Mouse (Mus musculus) kidney, postnatal 0 days (tissue): ENCODE data around the gene Kctd8. TPM values are rescaled to one million over a fixed set of nuclear protein-coding genes. Genes with fewer than 3 reads are reported as not detected.

Source experiments
- ATAC-seq: fragments of 200-750 bp; cut with Nextera tagmentation; replicated peaks from 2 replicates; pipeline ENCODE4 v1.8.0; 2017; ENCODE audit warnings: low read depth, moderate number of reproducible peaks, moderate TSS enrichment, moderate library complexity; ENCODE audit not compliant: low FRiP score
- DNase-seq: peaks from one replicate; pipeline ENCODE4 v3.0.0-alpha.2; 2016; ENCODE audit warnings: low spot score
- H3K27ac ChIP-seq: fragments of 300-500 bp; sonication (generic); 2 replicates; pipeline ENCODE4 v1.5.1; 2014; ENCODE audit warnings: mild to moderate bottlenecking
- H3K27me3 ChIP-seq: fragments of 300-500 bp; sonication (generic); 2 replicates; pipeline ENCODE4 v1.6.1; 2014; ENCODE audit warnings: low read length, mixed read lengths; ENCODE audit not compliant: insufficient read depth
- H3K36me3 ChIP-seq: fragments of 300-500 bp; sonication (generic); 2 replicates; pipeline ENCODE4 v1.6.1; 2014; ENCODE audit warnings: low read length, mixed read lengths; ENCODE audit not compliant: insufficient read depth
- H3K4me1 ChIP-seq: fragments of 300-500 bp; sonication (generic); replicated peaks from 2 replicates; pipeline ENCODE4 v1.6.1; 2014; ENCODE audit warnings: antibody characterized with exemption, low read length, mixed read lengths; ENCODE audit not compliant: insufficient read depth
- H3K4me2 ChIP-seq: fragments of 300-500 bp; sonication (generic); 2 replicates; pipeline ENCODE4 v1.6.1; 2014; ENCODE audit warnings: mild to moderate bottlenecking, low read length, moderate library complexity, mixed read lengths
- H3K4me3 ChIP-seq: fragments of 300-500 bp; sonication (generic); replicated peaks from 2 replicates; pipeline ENCODE4 v1.5.1; 2014; ENCODE audit warnings: low read depth, low read length
- H3K9ac ChIP-seq: fragments of 300-500 bp; sonication (generic); 2 replicates; pipeline ENCODE4 v1.6.1; 2014; ENCODE audit warnings: low read depth, low read length
- H3K9me3 ChIP-seq: fragments of 300-500 bp; sonication (generic); replicated peaks from 2 replicates; pipeline ENCODE4 v1.6.1; 2016; ENCODE audit warnings: low read length, inconsistent platforms, mixed read lengths
- CTCF ChIP-seq: IDR thresholded peaks from 2 replicates; pipeline ENCODE4 v1.5.1; 2016; ENCODE audit warnings: antibody characterized with exemption, low read depth, mild to moderate bottlenecking, moderate library complexity
- WGBS: fragments of 180-500 bp; shearing (Covaris S2); extraction: QIAGEN DNeasy Blood & Tissue Kit; methylation state at CpG from one replicate; pipeline ENCODE4 v1.1.7; 2014; 5-methylcytosine and 5-hydroxymethylcytosine counted together
- microRNA-seq: library from miRNA; unstranded; fragments of <30 nt; microRNA quantifications from one replicate; pipeline ENCODE4, GENCODE M21; 2016
- polyA plus RNA-seq: library from polyadenylated mRNA; unstranded; fragments of >200 nt; fragmentation: Nextera tagmentation; extraction: Ambion mirVana; gene quantifications from 2 replicates; pipeline ENCODE4 v1.2.1, GENCODE M21; 2015

The Kctd8 gene
- polyA plus RNA-seq, 1 experiment from 2014 or later: 0.47 TPM

GRCm38 (mm10) chr5:69207713-69208112 is 133.8 kb downstream of the Kctd8 start:
- Histone ChIP-seq H3K9ac (no peak overlapping the region), H3K4me3 (no peak overlapping the region), H3K27me3 (no peaks in the 10 kb centered on the region), H3K27ac (no peak overlapping the region), H3K4me2 (no peak overlapping the region), H3K4me1 (no peaks in the 10 kb centered on the region), H3K36me3 (no peaks in the 10 kb centered on the region), H3K9me3 (no peaks in the 10 kb centered on the region)
- ATAC-seq: no peak
- TF ChIP-seq CTCF: no peak
- DNase-seq: no peak
- 62% methylated on average over 2 of the region's 2 CpGs for WGBS

DNA sequence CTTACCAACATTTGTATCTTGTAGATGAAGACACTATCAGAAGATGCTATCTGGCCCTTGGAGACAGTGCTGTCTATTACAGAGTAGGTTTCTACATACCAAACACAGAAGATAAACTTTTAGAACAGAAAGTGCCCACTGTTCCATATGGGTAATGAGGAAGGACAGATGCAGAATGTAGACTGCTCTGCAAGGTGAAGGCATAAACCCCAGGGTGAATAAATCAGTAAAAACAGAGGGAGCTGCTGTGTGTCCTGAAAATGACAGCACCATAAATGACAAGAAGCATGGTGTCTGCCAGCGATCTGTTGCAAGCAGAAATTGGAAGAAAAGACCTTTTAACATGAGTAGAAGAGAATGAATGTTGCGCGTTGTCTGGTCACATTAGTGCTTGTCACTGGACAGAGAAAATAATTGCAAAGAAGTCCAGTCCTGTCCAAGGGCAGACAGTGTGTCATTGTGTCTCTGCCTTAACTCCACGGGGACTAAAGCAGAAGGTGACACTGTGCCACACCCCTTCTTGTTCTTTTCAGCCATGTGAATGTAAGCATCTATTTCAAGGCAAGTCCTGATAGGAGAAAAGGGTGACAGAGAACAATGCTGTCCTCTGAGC is 181.5 kb downstream of the Kctd8 start:
- H3K27ac ChIP-seq: no peak overlapping the region
- DNase-seq (no peak), ATAC-seq (no peak)
- H3K4me1 ChIP-seq: no peaks in the 10 kb centered on the region
- no peak overlapping the region for H3K9ac ChIP-seq
- H3K4me2 ChIP-seq: no peak overlapping the region
- no peaks in the 10 kb centered on the region for H3K9me3 ChIP-seq
- TF ChIP-seq CTCF: no peak
- H3K36me3 ChIP-seq: no peaks in the 10 kb centered on the region
- no peak overlapping the region for H3K4me3 ChIP-seq
- H3K27me3 ChIP-seq: no peaks in the 10 kb centered on the region
- WGBS: 83% methylated on average over 4 of the region's 4 CpGs

GRCm38 (mm10) chr5:69156489-69156888 is 185.0 kb downstream of the Kctd8 start:
- no peaks in the 10 kb centered on the region for H3K27me3 ChIP-seq
- no peak overlapping the region for H3K4me3 ChIP-seq
- H3K4me2 ChIP-seq: no peak overlapping the region
- H3K4me1 ChIP-seq: no peaks in the 10 kb centered on the region
- no peak overlapping the region for H3K27ac ChIP-seq
- H3K9me3 ChIP-seq: no peaks in the 10 kb centered on the region
- no peak overlapping the region for H3K9ac ChIP-seq
- TF ChIP-seq CTCF: no peak
- DNase-seq: no peak
- H3K36me3 ChIP-seq: no peaks in the 10 kb centered on the region
- no peak for ATAC-seq
- WGBS: 80% methylated on average over 3 of the region's 3 CpGs

GRCm38 (mm10) chr5:69145827-69146226 is 195.7 kb downstream of the Kctd8 start:
- no peak overlapping the region for H3K9ac ChIP-seq
- no peaks in the 10 kb centered on the region for H3K4me1 ChIP-seq
- no peak overlapping the region for H3K4me2 ChIP-seq
- H3K36me3 ChIP-seq: no peaks in the 10 kb centered on the region
- no peaks in the 10 kb centered on the region for H3K27me3 ChIP-seq
- WGBS: 80% methylated on average over 2 of the region's 2 CpGs
- no peak for TF ChIP-seq CTCF
- no peaks in the 10 kb centered on the region for H3K9me3 ChIP-seq
- no peak overlapping the region for H3K27ac ChIP-seq
- H3K4me3 ChIP-seq: no peak overlapping the region
- ATAC-seq (no peak), DNase-seq (no peak)

DNA sequence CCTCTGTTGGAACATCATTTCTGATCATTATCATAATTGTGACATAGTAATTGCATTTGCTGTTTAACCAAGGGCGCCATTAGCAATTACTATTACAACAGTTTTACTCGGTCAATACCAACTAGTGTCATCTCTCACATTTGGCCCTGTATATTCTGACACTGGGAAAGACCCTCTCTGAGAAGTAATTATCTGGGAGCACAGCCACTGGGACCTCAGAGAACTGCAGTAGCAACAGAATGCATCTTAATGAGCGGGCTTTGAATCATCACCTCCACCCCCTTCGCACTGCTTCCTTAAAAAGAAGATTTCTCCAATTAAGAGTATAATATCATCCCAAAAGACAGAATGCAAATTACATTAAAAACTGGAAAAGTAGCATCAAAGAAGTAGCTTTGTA is 200.4 kb downstream of the Kctd8 start:
- ATAC-seq (no peak), DNase-seq (no peak)
- Histone ChIP-seq H3K9me3 (no peaks in the 10 kb centered on the region), H3K9ac (no peak overlapping the region), H3K4me2 (no peak overlapping the region), H3K4me1 (no peaks in the 10 kb centered on the region), H3K27ac (no peak overlapping the region), H3K27me3 (no peaks in the 10 kb centered on the region), H3K4me3 (no peak overlapping the region), H3K36me3 (no peaks in the 10 kb centered on the region)
- TF ChIP-seq CTCF: no peak
- WGBS: 92% methylated on average over 4 of the region's 4 CpGs

GRCm38 (mm10) chr5:69108718-69109117 is 232.8 kb downstream of the Kctd8 start:
- H3K4me3 ChIP-seq: no peak overlapping the region
- H3K4me1 ChIP-seq: no peaks in the 10 kb centered on the region
- H3K9me3 ChIP-seq: no peaks in the 10 kb centered on the region
- no peak overlapping the region for H3K4me2 ChIP-seq
- H3K27me3 ChIP-seq: no peaks in the 10 kb centered on the region
- no peaks in the 10 kb centered on the region for H3K36me3 ChIP-seq
- DNase-seq (no peak), ATAC-seq (no peak)
- WGBS: 75% methylated on average over 2 of the region's 2 CpGs
- no peak overlapping the region for H3K9ac ChIP-seq
- TF ChIP-seq CTCF: no peak
- H3K27ac ChIP-seq: no peak overlapping the region

DNA sequence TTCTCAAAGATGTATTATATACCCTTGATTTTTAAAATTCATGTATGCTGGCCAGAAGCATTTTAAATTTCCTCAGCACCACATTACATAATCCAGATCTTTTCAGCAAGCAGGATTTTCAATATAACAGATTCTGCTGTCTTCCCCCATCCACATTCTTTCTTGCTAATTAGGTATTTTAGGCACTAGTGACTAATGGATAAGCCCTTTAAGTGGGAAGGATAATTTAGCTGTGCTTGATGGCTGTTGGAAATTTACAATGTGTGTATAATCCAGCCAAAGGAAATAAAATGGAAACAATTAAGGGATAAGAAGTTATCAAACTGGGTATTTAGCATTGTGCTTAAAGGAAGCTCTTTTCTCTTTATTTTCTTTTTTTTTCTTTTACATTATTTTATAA is 252.6 kb downstream of the Kctd8 start:
- H3K4me2 ChIP-seq: no peak overlapping the region
- no peaks in the 10 kb centered on the region for H3K9me3 ChIP-seq
- H3K36me3 ChIP-seq: no peaks in the 10 kb centered on the region
- H3K4me1 ChIP-seq: no peaks in the 10 kb centered on the region
- H3K27ac ChIP-seq: no peak overlapping the region
- no peak overlapping the region for H3K9ac ChIP-seq
- no peak overlapping the region for H3K4me3 ChIP-seq
- ATAC-seq (no peak), DNase-seq (no peak)
- H3K27me3 ChIP-seq: no peaks in the 10 kb centered on the region
- no peak for TF ChIP-seq CTCF

Small RNA genes within 50 kb of the gene (microRNA-seq; reads per million reads assigned to microRNA genes)
- not detected for gene Gm24368

Other genes with a start within 250 kb of the Kctd8 start
- gene Yipf7, start 201.0 kb upstream of the Kctd8 start, polyA plus RNA-seq: not detected in 2 replicates
- gene Guf1, start 215.2 kb upstream of the Kctd8 start, polyA plus RNA-seq: 34.8 and 35.6 TPM in 2 replicates